Mouse (Mus musculus) ES-Bruce4 (cell line): ENCODE data around the gene Gm20521.

Source experiments
- CTCF ChIP-seq: IDR thresholded peaks from one replicate; pipeline ENCODE4 v1.8.1; 2011; ENCODE audit warnings: low read depth, low read length
- EP300 ChIP-seq: IDR thresholded peaks from 2 replicates; pipeline ENCODE4 v1.6.1; 2011; ENCODE audit warnings: low read depth, low read length; ENCODE audit not compliant: insufficient read depth
- POLR2A ChIP-seq: IDR thresholded peaks from one replicate; pipeline ENCODE4 v1.8.1; 2011; ENCODE audit warnings: low read length; ENCODE audit not compliant: insufficient read depth

DNA sequence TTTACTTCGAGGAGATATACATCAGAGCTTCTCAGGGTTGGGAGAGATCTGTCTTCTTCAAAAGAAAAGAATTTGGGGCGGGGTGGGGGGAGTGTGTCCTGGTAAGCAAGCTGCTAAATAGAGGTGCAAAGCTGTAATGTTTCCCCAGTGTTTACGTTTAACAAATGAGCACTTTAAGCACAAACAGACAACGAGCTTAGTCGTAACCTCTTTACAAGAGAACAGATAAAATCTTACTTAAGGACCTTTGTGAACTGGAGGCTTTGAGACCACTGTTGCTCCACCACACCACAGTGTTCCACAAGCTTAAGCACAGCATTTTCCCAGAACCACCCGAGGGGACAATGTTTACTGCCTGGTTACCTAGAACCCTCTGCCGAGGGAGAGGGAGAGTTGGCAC, 44.1 kb downstream of the Gm20521 start:
- TF ChIP-seq CTCF (no peak), POLR2A (no peak), EP300 (no peak)
